Mouse (Mus musculus) thymus, adult 18-20 months (tissue): Measurements from ENCODE around the gene Stoml3.

Experiments
- DNase-seq, 2 experiments: peaks; one replicate each; pipeline ENCODE4 v3.0.0; 2022; ENCODE audit warnings: mixed read lengths in 2 of 2

The Stoml3 gene

DNA sequence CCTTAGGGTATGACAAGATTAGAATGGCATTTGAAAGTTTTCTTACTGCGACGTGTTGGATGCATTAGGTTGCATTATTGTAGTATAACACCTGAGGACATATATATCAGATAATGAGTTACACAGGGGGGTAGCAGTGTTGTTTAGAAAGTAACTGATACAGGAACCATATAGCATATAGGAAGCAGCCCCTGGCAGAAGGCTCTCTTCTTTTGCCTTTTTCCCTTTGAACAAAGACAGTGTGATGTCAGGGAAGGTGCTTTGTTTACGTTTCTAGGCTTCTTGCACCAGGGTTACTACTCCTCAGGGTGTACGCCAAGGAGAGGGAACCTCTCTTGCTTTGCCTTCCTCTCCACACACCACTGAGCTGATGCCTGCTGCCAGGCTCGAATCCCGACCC, at the start of gene Stoml3:
Gene Stoml3 (plus strand): TSS at position 301 of the 400 bp plus-strand sequence.
- DNase-seq: no peak

DNA sequence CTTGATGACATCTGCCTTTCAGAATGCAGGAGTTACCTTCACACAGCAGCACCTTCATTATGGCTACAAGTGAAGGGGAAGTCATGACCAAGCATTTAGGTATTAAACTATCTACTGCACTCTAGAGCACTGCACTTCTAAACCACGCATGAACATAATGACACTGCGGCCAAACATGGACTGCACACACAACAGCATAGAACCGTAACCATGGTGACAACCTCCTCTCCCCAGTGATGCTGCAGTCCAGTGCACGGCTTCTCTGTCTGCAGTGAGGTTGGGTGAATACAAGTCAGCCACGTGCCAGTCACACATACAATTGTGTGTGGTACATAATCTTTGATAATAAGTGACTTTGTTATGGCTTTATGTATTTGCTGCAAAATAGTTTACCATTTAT, 42.9 kb upstream of the Stoml3 start:
- no peak for DNase-seq

DNA sequence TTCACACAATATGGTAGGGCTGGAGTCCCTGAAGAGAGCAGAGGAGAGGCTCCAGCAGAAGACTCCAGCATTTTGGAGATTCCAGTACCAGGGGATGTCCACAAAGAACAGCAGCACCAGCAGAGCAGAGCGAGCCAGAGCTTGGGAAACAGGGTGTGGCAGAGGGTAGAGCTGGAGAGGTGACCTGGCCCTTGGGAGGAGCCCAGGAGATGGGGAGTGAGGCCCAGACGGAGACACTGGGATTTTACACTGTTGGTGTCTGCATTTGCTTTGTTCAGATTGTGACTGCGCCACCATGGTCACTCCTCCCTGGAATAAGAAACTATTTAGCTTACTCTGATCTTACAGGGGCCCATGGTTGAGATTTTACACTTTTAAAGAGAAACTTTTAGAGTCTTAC, 41.7 kb upstream of the Stoml3 start:
- no peak for DNase-seq

DNA sequence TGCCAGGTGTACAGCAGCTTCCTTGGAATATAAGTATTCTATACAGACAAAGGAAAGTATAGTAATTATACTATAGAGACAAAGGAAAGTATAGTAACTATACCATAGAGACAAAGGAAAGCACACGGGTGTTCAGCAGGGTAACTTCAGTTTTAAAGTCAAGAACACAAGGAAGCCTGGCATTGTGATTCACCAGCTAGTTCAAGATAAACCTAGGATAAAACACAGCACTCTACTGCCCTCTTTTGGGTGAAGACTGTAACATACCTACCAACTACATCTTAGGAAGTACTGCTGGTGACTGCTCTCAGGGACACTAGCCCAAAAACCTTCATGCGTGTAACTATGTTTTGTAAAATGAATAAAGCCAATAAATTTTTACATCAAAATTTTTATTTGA, 40.2 kb upstream of the Stoml3 start:
- DNase-seq: no peak

DNA sequence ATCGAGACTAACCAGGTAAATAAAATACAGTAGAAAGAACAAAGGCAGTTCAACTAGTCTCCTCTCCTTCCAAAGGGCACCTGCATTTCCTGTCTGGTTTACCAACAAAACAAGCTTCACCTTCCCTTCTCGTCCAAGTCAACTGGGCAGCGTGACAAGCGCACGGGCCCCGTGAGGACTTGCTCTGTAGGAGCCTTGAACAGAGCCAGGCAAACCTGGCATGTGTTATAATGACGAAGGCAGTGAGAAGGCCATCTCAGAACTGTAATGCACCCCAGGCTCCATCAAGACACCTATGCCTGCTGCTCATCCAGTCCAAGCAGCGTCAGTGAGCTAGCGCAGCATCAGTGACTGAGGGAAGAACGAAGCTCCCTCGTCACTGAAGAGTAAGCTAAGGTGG, 37.8 kb upstream of the Stoml3 start:
- no peak for DNase-seq

DNA sequence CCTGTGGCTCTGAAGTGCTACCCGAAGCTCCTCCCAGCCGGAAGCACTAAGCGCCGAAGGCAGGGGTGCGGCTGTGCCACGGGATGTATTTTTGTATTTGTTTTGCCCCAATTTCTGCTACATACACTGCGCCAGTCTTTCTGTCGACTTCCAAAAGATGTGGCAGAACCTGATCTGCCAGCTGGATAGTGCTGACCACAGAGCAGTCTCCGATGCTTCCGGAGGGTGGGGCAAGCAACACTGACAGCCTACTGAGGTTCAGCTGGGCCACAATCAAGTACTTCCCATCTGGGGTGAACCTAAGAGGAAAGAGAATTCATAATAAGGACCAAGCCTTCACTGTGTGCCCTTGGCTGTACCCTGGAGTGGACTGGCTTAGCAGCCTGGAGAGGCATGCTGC, 36.1 kb upstream of the Stoml3 start:
- DNase-seq: no peak

DNA sequence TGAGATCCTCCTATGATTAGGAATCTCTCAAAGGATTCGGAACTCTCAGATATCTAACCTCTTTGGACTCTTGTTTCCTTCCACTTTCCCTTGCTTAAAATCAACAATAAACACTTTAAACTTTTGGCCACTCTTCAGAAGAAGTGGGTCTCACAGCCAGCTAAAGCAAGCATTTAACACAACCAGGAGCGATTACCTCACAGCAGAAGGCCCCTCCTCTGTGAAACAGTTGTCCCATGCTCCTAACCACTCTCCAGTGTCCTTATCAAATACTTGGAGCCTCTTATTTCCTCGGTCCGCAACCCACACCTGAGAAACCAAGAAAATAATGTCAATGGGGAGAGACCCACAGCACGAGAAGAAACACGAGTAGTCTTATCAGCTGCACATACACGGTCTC, 35.1 kb upstream of the Stoml3 start:
- no peak for DNase-seq

DNA sequence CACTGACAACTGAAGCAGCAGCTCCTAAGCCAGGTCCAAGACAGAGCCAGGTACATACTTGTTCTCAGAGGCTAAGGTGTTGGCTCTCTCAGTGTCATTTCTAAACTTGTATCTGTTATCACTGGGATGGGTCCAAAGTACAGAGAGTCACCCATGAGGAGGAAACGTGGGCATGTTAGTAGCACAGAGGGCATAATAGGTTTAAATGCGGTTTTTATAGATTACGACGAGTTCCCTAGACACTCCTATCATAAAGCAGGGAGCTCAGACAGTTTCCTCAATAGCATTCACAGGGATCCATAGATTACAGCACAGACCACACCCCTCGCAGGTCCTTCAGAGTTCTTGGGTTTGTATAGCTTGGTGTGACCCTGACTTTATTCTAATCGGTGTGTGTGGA, 34.4 kb upstream of the Stoml3 start:
- no peak for DNase-seq

DNA sequence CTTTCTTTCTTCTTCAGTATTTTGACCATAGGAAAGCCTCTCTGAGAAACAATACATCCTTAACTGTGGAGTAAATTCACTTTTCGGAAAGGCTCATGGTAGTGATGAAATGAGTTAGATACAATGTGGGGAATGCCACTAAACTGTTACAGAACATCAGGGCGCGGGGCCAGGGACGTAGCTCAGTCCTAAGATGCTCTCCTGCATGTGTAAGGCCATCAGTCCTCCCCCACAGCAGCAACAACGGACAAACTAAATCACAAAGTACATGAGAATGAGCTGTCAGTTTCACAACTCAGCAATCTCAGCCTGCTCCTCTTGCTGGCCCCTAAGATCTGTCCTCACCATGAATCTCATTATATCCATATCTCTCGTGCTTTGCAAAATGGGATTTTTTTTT, 33.9 kb upstream of the Stoml3 start:
- DNase-seq: no peak

DNA sequence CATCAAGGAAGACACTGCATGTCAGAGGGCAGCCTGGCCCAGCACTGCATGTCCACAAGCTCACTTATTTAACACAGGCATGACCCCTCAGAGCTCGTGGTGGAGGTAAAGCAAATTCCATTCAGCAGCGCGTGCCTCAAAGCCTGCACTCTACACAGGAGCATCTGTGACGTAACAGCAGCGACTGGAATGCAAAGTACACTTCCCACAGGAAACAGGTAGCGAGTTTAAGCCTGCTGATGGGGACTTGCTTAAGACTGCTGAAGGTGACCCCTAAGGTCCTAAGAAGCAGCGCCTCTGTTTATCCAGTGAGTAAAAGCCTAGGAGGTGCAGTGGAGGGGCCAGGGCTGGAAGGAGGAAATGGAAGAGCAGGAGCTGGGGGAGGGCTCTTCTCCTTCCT, 33.5 kb upstream of the Stoml3 start:
- DNase-seq: no peak

DNA sequence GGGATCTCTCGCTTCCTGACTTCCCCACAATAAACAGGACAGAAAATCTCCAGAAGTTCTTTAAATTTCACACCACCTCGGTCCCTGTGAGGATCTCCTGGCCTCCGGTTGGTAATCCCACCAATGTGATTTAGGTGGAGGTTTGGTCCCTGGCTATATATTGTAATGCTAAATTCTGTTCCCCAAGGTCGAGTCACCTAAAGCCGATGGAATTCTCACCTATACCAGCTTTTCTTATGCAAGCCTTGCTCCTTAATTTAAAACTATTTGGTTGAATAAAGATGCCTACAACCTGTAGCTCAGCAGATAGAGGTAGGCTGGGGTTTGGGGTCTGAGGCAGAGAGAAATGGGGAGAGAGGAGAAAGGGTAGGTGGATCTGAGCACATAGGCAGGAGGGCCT, 30.7 kb upstream of the Stoml3 start:
- no peak for DNase-seq

DNA sequence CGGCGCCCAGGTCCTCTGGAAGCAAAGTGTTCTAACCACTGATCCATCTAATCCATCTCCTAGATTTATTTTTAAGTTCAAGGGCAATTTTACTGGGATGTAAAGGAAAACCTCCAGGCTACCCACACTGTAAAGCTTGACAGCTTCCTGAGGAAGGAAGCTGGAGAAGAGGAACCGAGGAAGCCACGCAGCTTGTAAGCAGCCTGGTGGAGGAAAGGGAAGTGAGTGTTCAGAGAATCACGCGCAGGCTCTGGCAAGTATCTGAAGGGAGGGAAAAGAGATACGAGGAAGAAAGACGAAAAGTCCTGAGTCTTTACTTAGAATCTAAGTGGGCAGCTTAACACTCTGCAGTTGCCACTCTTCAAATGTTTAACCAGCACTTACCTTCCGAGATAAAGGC, 28.3 kb upstream of the Stoml3 start:
- DNase-seq: no peak

DNA sequence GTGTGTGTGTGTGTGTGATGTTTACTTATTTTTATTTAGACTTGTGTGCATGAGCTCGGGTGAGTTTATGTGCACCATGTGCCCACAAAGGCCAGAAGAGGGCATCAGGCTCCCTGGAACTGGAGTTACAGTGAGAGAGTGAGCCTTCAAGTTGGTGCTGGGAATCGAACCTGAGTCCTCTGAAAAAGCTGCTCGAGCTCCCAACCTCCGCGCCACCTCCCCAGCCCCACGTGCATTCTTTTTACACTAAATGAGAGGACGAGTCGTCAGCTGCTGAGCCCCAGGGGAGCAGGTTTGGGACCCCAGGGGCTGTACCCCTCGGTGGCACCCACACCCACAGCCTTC, 25.8 kb upstream of the Stoml3 start:
- DNase-seq: no peak

DNA sequence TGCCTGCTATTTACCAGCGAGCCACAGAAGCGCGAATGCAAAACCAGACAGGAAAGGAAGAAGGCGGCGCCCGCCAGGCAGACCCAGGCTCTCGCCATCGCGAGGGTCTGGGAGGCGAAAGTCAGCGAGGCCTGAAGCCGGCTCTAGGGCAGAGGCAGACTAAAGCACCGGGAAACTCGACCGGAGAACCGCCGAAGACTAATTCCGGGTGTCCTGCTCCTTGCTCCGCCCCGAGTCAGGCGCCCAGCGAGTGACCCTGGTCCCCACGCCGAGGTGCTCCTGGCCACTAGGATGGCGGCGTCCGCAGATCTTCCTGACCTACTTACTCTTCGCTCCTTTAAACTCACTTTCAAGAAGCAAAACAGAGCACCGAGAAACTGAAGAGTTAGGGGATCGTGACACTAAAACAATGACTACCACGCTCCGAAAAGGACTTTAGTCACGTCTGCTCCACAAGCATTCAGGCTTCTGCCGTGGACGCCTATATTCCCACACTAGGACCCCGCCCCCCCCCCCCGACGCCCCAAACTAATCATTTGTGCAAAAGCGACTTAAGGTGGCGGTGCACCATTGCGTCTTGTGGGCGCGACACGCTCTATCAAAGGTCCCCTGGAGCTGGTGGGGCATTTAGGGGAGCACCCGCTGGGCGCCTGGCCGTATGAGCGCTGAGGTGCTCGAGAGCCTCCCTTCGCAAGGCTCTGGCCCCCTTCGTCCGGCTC, 25.2 kb upstream of the Stoml3 start, which contains the start of the genes Nhlrc3 and Proser1:
Gene Nhlrc3 (minus strand): TSS at position 287 of the 719 bp plus-strand sequence.
Gene Proser1 (plus strand): TSS at position 621 of the 719 bp plus-strand sequence.
- DNase-seq: peak; percentile 86 to 89

DNA sequence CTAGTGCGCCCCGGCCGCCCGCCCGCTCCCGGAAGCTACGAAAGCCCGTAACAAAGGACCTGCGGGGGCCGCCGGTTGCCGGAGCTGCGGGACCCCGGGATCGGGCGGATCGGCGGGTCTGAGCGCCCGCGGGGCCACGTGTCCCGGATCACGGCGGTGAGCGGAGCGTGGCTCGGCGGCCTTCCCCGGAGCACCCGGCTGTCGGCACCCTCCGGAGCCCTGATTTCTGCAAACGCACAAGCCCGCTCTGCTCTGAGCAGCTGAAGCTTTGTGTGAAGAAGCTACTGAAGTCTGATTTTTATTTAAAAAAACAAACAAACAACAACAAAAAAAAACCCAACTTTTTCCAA, 24.7 kb upstream of the Stoml3 start:
- no peak for DNase-seq

DNA sequence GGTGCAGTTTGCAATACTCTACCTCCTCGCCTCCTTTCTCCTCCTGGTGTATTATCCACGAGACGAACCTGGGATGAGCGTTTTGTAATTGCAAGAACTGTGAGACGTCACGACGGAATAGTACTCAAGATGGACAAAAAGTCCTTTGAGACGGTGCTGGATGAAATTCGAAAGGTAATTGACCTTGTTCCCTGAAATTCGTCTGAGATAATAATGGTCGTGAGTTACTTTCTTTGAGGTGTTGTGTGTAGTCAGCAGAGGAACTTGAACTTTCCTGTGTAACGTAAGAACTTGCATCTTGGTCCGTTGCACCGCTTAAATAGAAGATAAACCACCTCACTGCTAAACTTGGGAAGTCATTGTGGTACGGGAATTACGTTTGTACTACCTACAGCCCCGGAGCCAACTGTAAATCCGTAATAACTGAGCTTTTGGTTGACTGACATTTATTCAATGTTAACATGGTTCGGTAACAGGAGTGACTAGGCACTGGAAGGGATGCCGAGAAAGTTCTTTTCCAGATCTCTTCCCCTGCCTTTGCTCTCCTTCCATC, 24.2 kb upstream of the Stoml3 start:
- no peak for DNase-seq

DNA sequence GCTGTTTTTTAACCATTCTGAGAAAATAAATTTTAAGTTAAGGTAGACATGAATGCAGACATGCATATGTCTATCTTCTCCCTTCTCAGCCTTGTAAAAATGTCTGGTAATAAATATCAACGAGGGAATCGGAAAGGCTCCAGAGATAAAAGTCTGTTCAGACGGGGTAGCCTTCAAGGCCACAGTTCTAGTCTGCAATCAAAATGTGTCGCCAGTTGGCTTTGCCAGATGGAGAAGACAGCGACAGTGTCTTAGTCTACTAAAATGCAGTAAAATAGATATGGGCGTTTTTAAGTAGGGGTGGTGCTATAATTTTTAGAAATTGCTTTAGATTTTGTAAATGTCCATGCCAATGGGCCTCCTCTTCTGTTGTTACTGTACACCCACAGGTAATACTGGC, 23.1 kb upstream of the Stoml3 start:
- no peak for DNase-seq

DNA sequence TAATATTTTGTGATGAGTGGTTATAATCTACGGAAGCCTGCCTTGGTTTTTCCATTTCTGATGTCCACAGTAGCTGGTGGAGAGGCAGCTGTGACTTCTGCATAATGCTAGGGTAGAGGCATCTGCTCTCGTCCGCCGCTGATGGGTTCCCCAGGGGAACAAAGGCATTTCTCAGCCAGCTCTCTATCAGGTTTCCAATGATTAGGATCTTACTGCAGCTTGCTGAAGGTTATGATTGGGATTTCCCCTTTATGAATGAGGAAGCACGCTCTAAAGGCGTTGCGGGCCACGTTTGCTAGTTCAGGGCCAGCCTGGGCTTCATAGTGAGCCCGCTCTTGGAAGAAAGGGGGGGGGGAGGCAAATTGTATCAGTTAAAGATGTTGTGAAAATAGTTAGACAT, 22.0 kb upstream of the Stoml3 start:
- DNase-seq: no peak

DNA sequence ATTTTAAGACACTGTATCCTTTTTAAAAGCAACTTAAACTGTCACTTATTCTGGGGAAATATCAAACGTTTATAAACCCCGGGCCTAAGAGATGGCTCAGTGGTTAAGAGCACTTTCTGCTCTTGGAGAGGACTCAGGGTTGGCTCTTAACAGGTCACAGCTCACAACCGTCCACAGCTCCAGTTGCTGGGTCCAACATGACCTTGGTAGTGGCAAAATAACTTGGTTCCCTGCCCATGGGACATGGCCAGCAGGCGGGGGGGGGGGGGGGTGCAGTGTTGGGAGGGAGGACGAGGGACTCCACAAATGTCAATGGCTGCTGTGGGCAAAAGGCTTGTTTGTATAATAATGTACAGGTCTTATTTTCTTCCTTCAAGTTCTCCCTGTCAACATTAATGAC, 21.1 kb upstream of the Stoml3 start:
- no peak for DNase-seq

DNA sequence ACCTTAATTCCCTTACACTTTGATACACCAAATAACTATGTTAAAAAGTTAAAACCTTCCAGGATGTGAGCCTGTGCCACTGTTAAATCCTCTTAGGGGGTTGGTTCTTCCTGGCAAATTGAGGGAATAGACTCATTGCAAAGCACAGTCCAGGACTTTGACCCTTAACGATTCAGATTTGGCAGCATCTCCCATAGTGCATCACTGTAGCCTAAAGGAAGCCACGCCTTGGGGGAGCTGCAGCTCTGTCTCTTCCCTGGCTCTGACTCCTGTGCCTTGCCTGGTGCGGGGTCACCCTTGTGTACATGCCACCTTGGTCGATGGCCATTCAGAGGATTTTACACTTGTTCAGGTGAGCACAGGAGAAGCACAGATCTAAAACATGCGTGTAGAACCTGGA, 18.8 kb upstream of the Stoml3 start:
- DNase-seq: no peak

DNA sequence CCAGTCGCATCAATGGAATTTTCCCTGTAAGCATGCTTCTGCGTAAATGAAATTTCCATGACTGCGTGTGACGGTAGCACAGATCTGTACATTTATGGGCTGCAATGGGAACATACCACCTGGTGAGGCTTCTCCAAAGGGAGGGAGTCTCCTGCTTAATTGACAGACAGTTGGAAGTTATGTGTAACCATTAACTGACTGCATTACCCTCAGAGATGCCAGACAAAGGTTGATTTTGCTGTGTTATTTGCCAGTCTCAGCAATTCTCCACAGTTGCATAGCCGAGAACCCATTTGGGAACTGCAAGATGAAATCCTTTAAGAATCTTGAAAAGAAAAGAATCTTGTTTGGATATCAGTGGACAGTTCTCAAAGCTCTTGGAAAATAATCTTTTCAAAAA, 16.4 kb upstream of the Stoml3 start:
- no peak for DNase-seq

DNA sequence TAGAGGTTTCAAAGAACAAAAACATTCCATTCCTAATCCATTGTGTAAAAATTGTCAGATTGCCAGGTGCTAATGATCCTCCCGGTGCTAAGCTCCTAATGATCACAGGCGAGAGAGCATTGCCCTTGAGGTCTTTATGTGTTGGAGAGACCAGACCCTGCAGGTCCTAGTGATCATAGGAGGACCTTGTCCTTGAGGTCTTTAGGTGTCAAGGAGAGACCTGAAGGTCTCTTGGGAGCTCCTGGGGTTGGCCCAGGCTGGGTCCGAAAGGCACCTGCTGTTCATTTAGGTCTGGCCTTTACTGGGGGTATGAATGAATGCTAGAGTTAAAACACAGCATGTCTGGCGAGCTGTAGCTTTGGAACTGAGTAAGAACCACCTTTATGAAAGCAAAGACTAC, 14.3 kb upstream of the Stoml3 start:
- DNase-seq: no peak

DNA sequence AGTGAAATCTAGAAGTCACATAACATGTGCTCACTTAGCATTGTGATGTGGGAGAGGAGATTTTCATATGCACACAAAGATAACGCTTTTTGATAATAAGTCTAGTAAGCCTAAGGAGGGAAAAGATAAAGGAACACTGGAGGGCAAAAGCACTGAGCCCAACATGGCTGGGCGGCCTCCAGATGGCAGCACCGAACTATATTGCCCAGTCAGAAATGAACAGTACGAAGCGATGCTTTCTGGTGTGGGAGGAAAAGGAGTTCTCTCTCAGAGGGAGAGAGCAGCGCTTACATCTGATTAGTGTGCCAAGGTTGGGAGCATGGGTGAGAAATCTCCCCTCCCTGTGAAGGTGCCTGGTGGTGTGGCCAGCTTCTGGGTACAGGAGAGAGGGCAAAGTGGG, 12.6 kb upstream of the Stoml3 start:
- no peak for DNase-seq

DNA sequence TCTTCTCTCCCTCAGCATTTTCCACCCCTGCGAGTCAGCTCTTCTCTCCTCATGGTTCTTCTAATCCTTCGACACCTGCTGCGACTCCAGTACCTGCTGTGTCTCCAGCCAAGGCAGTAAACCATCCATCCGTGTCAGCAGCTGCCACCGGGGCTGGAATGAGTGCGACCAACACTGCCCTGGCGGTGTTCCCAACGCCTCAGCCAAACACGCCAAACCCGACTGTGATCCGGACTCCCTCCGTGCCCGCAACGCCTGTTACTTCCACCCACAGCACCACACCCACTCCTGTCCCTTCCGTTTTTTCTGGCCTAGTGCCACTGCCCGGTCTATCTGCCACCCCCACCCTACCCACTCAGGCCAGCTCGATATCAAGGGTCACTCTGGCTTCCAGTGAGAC, 11.0 kb upstream of the Stoml3 start:
- DNase-seq: no peak

DNA sequence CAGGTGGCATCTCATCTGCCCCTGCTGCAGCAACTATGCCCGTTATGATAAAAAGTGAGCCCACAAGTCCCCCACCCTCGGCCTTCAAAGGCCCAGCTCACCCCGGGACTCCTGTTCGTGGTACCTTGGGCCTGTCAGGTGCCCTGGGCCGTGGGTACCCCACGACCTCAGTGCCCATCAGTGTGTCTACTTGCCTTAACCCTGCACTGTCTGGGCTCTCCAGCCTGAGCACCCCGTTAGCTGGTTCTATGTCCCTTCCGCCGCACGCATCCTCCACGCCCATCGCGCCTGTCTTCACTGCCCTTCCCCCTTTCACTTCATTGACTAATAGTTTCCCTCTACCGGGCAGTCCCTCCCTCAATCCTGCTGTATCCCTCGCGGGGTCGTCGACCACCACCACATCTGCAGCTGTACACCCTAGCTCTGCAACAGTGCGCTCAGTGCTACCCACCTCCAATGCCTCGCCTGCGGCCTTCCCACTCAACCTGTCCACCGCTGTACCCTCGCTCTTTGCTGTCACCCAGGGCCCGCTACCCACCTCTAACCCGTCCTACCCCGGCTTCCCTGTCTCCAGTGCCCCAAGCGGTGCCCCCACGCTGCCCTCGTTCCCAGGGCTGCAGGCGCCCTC, 9.9 kb upstream of the Stoml3 start:
- no peak for DNase-seq
